Mouse (Mus musculus) frontal cortex, postnatal 14 days (tissue): ENCODE measurements at regions not wholly inside any gene's neighbourhood (a gene's known extent, or its start where the extent isn't known, plus 50 kb on each side); places are given as distances from the start of the nearest gene placed in this dataset.
"Not testable (repeated sequence)": the region's sequence is repeated elsewhere in the genome, so short reads cannot be mapped to it uniquely, and the experiment has no call there.

ENCODE experiments used
- DNase-seq, 2 experiments: peaks; one replicate each; pipeline ENCODE4 v3.0.0; 2022; ENCODE audit warnings: low spot score in 2 of 2

DNA sequence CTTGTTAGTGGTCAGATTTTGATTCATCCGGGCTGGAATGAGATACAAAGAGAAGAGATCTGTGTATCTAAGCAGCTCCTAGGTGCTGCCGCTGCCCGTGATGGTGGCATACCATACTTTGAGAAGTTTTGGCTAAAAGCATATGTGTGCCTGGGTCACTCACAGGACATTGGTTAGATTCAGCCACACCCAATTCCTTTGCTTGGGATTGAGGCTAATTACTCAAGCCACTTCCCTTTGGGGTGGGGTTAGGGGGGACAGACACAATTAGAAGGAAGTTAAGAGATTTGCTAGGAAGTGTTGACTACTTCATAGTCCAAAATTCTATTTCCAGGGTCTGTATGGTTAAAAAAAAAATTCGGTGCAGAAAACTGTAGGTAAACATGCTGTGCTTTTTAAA lies 97.9 kb upstream of the Klf4 start:
- not testable (repeated sequence) for DNase-seq

DNA sequence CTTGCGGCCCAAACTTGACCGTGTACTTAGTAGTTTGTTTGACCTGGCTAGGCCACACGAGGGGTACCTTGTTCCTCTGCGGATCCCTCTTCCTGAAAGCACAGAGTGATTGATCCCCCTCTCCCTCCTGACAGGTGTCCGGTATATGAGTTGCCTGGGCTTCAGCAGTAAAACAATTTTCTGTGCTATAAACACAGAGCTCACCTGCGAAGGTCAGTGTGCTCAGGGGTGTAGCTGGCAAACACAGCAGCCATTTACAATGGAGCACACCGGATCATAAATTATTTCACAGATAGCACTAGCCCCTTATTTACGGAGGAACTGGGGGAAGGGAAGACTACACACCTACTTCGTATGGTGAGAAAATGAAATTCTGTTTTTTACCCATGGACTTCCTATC lies 92.5 kb upstream of the Klf4 start:
- no peak for DNase-seq

DNA sequence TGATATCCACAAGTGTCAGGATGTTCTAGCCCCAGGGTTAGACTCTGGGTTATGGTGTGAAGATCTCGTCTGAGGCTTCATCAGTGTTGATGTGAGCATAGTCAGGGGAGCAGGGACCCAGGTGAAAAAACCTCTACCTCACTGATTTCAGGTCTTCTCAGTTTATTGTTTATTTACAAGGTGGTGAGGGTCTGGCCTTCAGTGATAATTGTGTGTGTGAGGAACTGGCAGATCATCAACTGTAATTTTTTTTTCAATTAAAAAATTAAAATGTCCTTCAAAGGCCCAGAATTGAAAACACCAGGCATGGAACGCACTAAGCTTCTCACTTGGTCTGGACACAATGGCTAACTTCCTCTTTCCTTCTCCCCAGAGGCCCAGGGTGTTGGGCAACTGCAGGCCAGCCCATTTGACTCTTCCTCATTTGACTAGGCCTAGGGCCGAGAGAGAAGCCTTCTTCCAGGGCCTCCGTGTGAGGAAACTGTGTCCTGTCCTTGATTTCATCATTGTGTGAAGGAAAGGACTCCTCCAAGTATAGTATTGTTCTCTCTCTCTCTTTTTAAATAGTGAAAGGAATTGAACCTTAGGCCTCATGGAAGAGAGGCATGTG lies 91.0 kb upstream of the Klf4 start:
- no peak for DNase-seq

DNA sequence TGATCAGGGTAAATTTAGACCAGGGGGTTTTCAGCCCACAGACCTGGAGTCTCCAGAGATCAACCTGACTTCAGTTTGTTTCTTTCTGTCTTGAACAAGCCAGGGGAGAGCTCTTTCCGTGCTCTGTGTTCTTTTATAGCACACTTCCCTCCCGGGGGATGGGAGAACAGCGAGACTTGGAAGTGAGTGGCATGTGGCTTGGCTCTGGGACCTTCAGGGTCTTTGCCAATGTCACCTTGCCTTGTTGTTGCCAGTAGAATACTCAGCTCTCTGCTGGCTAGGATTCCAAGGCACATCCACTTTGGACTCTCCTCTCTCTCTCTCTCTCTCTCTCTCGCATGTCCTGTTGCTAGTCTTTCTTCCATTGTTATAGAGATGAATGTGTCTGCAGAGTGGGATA lies 90.4 kb upstream of the Klf4 start:
- DNase-seq: no peak

DNA sequence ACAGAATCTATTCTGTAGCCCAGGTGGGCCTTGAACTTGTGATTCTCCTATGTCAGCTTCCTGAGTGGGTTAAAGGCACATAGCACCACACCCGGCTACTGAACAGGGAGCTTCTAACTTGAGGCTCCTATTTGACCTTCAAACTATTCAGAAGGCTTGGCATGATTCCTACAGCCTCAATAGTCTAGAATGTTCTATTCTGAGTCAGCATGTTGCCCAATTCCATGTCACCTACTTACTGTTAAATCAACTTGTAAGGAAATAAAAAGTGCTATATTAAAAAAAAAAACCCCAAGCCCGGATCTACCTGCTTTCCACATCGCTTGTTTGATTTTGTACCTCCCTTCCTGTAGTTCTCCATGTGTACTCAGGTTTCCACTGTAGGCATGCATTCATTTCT lies 87.6 kb upstream of the Klf4 start:
- no peak for DNase-seq

DNA sequence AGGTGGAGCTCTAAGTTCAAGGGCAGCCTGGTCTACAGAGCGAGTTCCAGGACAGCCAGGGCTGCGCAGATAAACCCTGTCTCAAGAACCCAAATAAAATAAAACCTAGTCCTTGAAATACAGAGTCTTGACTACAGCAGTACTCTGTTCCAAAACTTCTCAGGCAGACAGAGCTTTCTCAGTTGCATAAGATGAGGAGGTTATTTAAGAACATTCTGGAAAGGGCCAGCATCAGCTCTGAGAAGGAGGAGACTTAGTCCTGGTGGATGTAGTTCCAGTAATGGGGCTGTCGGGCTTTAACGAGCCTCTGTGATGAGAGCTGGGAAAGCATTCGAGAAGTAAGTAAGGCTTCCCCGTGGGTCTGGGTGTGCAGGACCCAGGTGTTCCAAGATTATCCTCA lies 83.5 kb upstream of the Klf4 start:
- DNase-seq: no peak

DNA sequence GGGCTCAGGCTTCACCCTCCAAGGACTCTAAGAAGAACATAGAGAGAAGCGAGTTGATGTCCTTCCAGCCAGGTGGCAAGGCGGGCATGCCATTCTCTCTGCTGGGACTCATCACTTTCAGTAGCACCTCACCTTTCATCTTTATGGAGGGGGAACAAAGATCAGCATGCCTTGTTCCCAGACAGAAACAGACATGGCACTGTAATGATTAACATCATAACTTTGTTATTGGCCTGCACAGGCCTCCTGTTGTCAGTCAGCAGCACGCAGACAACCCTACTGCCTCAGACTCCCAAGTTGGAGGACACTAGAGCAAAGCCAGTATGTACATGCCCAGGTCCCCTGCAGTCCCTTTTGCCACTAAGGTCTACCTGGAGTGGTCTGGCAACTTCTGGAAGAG lies 81.3 kb upstream of the Klf4 start:
- DNase-seq: no peak

DNA sequence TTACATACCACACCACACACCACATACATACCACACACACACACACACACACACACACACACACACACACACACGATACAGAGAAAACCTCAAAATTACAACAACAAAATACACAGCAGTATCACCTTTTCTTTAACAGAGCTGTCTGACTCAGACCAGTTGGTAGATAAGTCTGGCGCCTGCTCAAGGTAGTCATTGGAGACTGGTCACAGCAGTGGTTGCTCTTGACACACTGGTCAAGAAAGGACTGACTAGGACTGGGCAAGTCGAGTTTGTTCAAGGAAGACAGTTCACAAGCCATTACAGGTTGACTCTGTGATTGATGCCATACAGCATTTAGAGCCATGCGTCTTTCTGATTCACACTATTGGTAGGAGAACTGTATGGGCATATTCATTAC lies 78.7 kb upstream of the Klf4 start:
- no peak for DNase-seq

DNA sequence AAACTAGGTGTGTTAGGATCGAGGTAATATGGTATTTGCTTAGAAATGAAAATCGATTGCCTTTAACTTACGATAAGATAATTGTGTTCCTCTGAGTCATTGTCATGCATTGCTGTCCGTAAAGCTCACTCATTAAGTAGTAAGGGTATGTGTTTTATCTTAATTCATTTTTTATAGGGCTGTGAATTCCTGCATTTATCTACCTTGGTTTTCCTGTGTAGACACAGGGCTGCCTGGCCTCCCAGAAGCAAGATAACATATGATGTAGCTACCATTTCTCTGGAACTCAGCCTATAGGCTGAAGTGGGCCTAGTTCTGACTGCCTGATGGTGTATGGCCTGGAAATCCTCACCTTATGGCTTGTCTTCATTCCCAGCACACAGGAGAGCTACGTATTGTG lies 76.9 kb upstream of the Klf4 start:
- no peak for DNase-seq

DNA sequence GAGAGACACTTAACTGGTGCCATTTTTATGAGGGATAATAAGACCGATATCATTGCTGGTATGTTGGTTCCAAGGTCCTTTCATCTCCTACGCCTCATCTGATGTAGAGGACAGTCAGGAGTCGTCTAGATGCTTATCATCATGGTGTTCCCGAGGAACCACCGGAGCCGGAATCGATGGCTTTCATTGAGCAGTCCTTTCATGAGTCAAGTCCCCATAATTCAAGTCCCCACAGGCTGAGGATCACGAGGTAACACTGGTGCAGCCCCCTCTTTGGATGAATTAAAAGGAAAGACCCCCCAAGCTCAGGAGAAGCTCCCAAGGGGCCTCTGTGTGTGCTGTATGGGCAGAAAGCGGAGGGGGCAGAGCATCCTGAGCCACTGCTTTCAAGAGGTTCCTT lies 73.3 kb upstream of the Klf4 start:
- no peak for DNase-seq

DNA sequence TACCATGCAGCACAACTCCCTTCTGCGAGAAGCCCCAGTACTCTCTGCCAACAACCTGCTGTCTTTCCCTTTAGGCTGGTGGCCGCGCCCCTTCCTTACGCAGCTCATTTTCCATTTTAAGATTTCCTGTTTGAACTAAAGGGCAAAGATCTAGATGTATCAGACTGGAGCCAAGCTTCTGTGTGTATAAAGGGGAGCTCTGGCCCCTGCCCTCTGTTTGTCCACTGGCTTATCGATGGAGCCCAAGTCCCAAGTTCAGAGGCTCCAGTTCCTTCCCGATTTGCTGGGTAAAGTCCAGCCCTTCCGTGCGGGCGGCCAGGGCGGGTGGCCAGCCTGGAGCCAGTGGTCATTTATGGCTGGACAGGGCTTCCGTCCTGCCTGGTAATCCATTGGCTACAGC lies 72.6 kb upstream of the Klf4 start:
- no peak for DNase-seq

DNA sequence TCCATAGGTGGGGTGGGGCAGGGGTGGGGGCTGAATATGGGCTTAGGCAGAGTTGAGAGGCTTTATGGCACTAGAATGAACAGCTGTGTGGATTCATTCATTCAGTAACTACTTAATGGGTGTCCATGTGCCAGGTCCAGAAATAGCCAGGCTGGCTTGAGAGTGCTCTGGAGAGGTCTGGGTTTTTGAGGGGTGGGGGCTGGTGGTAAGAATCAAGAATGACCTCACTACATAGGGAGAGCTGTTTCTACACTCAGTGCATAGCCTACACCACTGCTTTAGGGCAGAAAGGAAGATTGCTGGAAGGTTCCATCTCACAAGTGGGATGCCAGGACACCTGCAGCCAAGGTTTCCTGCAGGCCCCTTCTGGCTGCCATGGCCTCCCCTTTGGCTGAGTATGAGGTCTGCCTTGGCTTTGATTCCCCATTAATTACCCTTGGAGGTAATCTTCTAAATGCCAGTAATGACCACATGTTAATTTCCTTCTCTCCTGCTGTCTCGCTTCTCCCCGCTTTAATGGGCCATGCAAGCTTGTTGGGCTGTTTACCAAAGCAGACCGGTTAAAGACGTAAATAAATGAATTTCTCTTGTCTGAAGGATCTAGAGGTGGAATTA lies 71.7 kb upstream of the Klf4 start:
- DNase-seq: no peak

DNA sequence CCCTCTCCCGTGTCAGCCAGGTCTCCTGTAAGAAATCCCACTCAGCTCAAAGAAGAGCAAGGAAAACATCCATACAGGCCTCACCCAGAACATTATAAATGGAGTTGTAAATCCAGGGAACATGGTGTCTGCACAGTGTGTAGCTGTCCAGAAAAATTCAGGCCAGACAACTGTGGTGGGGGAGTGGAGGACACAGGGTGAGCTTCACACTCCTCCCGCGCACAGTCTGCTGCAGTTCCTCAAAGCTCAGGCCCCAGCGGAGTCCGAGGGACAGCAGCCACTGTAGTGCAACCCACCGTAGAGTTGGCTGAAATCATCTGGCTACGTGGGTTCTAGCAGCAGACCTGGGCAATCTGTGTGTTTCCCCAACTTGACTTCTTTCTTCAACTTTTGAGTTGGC lies 62.9 kb upstream of the Klf4 start:
- DNase-seq: no peak

DNA sequence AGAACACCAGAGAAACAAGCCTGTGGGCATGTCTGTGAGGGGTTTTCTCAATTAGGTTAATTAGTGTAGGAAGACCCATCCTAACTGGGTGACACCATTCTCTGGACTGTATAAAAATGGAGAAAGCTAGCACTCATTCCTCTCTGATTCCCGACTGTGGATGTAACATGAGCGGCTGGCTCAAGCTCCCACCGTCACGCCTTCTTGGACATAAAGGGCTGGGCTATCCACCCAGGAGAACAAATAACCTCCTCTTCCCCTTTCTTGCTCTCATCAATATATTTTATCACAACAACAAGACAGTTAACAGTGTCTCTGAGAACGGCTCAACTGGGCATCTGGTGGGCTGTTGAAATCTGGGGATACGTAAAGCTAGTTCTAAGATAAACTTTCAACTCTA lies 62.4 kb upstream of the Klf4 start:
- no peak for DNase-seq

DNA sequence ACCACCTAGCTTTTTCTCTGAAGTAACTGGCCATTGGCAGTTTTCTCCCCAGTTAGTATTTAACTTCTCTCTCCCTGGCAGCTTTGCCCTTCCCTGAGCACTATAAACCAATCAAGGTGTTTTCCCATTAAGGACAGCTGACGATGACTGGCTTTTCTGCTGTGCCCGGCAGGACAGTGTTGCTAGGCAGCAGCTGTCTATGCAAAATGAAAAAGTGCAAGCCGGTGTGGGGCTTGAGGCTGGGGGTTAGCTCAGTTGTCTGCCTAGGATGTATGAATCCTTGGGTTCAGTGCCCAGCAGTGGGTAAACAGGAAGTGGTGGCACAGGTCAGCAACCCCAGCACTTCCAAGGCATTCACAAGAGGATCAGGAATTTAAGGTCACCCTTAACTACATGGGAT lies 60.9 kb upstream of the Klf4 start:
- no peak for DNase-seq

DNA sequence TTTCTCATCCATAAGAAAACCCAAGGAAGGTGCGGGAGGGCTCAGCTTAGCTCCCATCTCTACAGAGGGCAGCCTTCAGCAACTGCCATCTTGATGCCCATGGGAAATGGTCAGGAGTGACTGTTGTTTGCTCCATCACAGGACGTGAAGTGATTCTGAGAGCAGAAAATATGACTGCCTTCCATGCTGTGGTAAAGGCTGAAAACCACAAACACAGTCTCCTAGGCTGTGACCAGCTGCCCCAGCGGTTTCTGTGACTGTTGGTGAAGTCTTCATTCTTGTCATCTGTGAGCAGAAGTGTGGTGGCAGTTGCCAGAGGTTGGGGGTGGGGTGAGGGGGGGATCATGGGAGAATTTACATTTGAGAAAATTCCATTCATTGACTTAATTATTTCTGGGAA lies 53.9 kb upstream of the Klf4 start:
- DNase-seq: no peak

DNA sequence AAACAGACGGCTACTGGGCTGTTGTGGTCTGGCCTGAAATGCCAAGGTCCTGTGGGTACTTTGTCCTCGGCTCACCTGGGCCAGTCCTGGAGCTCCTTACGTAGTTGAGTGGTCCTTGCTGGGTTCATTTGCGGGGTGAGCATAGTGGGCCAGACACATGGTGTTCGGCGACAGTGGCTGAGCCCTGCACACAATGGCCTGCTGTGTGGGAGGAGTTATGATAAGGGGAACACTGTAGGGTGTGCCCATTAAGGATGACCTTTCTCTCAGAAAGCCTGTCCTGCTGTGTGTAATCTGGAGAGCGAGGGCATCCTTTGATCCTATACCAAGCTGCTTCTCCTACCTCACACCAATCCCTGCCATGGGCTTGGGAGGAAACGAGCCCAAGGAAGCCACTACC lies 51.3 kb upstream of the Klf4 start:
- no peak for DNase-seq
